Mouse (Mus musculus) mouse embryonic stem cell (cell line): ENCODE measurements around the gene March7.

ENCODE experiments used
- in situ Hi-C, 2 experiments: fragments of 300-500 bp; cut with MboI; formaldehyde crosslinking; loops; 1 replicate in 1 of 2; 3 replicates in 1 of 2; pipeline ENCODE4 v1.14.3; 2019 to 2020; ENCODE audit warnings: low sequenced_read_pairs in 2 of 2, low pct_unique_long_range_greater_than_20kb in 1 of 2, mixed read lengths in 1 of 2; ENCODE audit not compliant: unreplicated experiment in 1 of 2

Gene March7

GRCm38 (mm10) chr2:60209703-60210651, at the start of gene March7, which contains the start of gene Baz2b:
Gene March7, plus strand, starts transcription at chr2:60209887.
Gene Baz2b, minus strand, starts transcription at chr2:60209839.
- in situ Hi-C loops, result loop anchor here in 1 of 2 experiments (10.0 kb wide), 1 partner anchor 165 kb away; no protein-coding TSS in a partner anchor

GRCm38 (mm10) chr2:60163744-60164143, 45.9 kb upstream of the March7 start:
- in situ Hi-C loops, result loop anchor here in 1 of 2 experiments (25.0 kb wide), 1 partner anchor 626 kb away; no protein-coding TSS in a partner anchor

GRCm38 (mm10) chr2:60165679-60166078, 44.0 kb upstream of the March7 start:
- in situ Hi-C loops, result loop anchor here in 1 of 2 experiments (25.0 kb wide), 1 partner anchor 628 kb away; no protein-coding TSS in a partner anchor

GRCm38 (mm10) chr2:60166878-60167277, 42.8 kb upstream of the March7 start:
- in situ Hi-C loops, result loop anchor here in 1 of 2 experiments (25.0 kb wide), 1 partner anchor 630 kb away; no protein-coding TSS in a partner anchor

GRCm38 (mm10) chr2:60171786-60172530, 37.7 kb upstream of the March7 start:
- in situ Hi-C loops, result loop anchor here in 1 of 2 experiments (25.0 kb wide), 1 partner anchor 635 kb away; no protein-coding TSS in a partner anchor

GRCm38 (mm10) chr2:60172531-60172914, 37.2 kb upstream of the March7 start:
- in situ Hi-C loops, result loop anchor here in 1 of 2 experiments (25.0 kb wide), 1 partner anchor 635 kb away; no protein-coding TSS in a partner anchor

GRCm38 (mm10) chr2:60173190-60173589, 36.5 kb upstream of the March7 start:
- in situ Hi-C loops, result loop anchor here in 1 of 2 experiments (25.0 kb wide), 1 partner anchor 636 kb away; no protein-coding TSS in a partner anchor

- in situ Hi-C loops, result loop anchor here in 1 of 2 experiments (25.0 kb wide), 1 partner anchor 636 kb away; no protein-coding TSS in a partner anchor
These were observed 36.1 kb upstream of the March7 start for GRCm38 (mm10) chr2:60173595-60173994.

GRCm38 (mm10) chr2:60175078-60175477, 34.6 kb upstream of the March7 start:
- in situ Hi-C loops, result no loop called here

GRCm38 (mm10) chr2:60176087-60176486, 33.6 kb upstream of the March7 start:
- in situ Hi-C loops, result no loop called here

- in situ Hi-C loops, result no loop called here
These were observed 32.2 kb upstream of the March7 start for GRCm38 (mm10) chr2:60177490-60177889.

- in situ Hi-C loops, result no loop called here
These were observed 28.0 kb upstream of the March7 start for GRCm38 (mm10) chr2:60181696-60182095.

- in situ Hi-C loops, result no loop called here
These were observed 12.8 kb upstream of the March7 start for GRCm38 (mm10) chr2:60196841-60197240.

- in situ Hi-C loops, result loop anchor here in 1 of 2 experiments (10.0 kb wide), 1 partner anchor 155 kb away; no protein-coding TSS in a partner anchor
These were observed 9.6 kb upstream of the March7 start for GRCm38 (mm10) chr2:60200051-60200562.

GRCm38 (mm10) chr2:60200667-60201066, 9.0 kb upstream of the March7 start:
- in situ Hi-C loops, result loop anchor here in 1 of 2 experiments (10.0 kb wide), 1 partner anchor 156 kb away; no protein-coding TSS in a partner anchor

- in situ Hi-C loops, result loop anchor here in 1 of 2 experiments (10.0 kb wide), 1 partner anchor 158 kb away; no protein-coding TSS in a partner anchor
These were observed 6.7 kb upstream of the March7 start for GRCm38 (mm10) chr2:60202900-60203530.

- in situ Hi-C loops, result loop anchor here in 1 of 2 experiments (10.0 kb wide), 1 partner anchor 159 kb away; no protein-coding TSS in a partner anchor
These were observed 6.0 kb upstream of the March7 start for GRCm38 (mm10) chr2:60203733-60204132.
